Mouse (Mus musculus): ENCODE measurements around the gene Fam214a. TPM values are rescaled to one million over a fixed set of nuclear protein-coding genes. Genes with fewer than 3 reads are reported as not detected.
"Not testable (repeated sequence)": the region's sequence is repeated elsewhere in the genome, so short reads cannot be mapped to it uniquely, and the experiment has no call there.

The Fam214a gene
- polyA plus RNA-seq, 1 experiment from 2014 or later, result 2.1 TPM

- no peaks in the 10 kb centered on the region for H3K4me1 ChIP-seq (replicated peaks)
- H3K9ac ChIP-seq, result no peak overlapping the region
- no peaks in the 10 kb centered on the region for H3K27me3 ChIP-seq
- no peak overlapping the region for H3K27ac ChIP-seq (replicated peaks)
- no peaks in the 10 kb centered on the region for H3K9me3 ChIP-seq (replicated peaks)
- H3K4me3 ChIP-seq (replicated peaks), result no peak overlapping the region
- no peak for ATAC-seq (ENCODE audit: insufficient read depth)
- H3K36me3 ChIP-seq (replicated peaks), result no peaks in the 10 kb centered on the region
- 59% methylated on average over 3 of the region's 3 CpGs for WGBS (ENCODE audit: insufficient replicate concordance)
- H3K4me2 ChIP-seq, result no peak overlapping the region
These were observed 29.0 kb downstream of the Fam214a start for GRCm38 (mm10) chr9:74981663-74982111.

GRCm38 (mm10) chr9:74982193-74982592 is 29.5 kb downstream of the Fam214a start:
- Histone ChIP-seq H3K36me3 (replicated peaks) (no peaks in the 10 kb centered on the region), H3K27ac (replicated peaks) (no peak overlapping the region), H3K9ac (no peak overlapping the region), H3K27me3 (no peaks in the 10 kb centered on the region), H3K4me2 (no peak overlapping the region), H3K4me3 (replicated peaks) (no peak overlapping the region), H3K4me1 (replicated peaks) (no peaks in the 10 kb centered on the region), H3K9me3 (replicated peaks) (no peaks in the 10 kb centered on the region)
- WGBS (ENCODE audit: insufficient replicate concordance), result 64% methylated on average over 8 of the region's 8 CpGs
- no peak for ATAC-seq (ENCODE audit: insufficient read depth)

GRCm38 (mm10) chr9:74982722-74983121 is 30.0 kb downstream of the Fam214a start:
- H3K36me3 ChIP-seq (replicated peaks); ATAC-seq (ENCODE audit: insufficient read depth); H3K27me3 ChIP-seq; H3K9ac ChIP-seq; H3K4me3 ChIP-seq (replicated peaks); H3K9me3 ChIP-seq (replicated peaks); H3K4me2 ChIP-seq; H3K4me1 ChIP-seq (replicated peaks); H3K27ac ChIP-seq (replicated peaks): not testable (repeated sequence)
- WGBS (ENCODE audit: insufficient replicate concordance), result 51% methylated on average over 1 of the region's 1 CpGs

GRCm38 (mm10) chr9:74985173-74985715 is 32.6 kb downstream of the Fam214a start:
- 66% methylated on average over 14 of the region's 14 CpGs for WGBS (ENCODE audit: insufficient replicate concordance)
- H3K27me3 ChIP-seq, result no peaks in the 10 kb centered on the region
- no peak for ATAC-seq (ENCODE audit: insufficient read depth)
- H3K4me3 ChIP-seq (replicated peaks), result no peak overlapping the region
- no peaks in the 10 kb centered on the region for H3K36me3 ChIP-seq (replicated peaks)
- H3K9me3 ChIP-seq (replicated peaks), result no peaks in the 10 kb centered on the region
- no peak overlapping the region for H3K9ac ChIP-seq
- H3K4me1 ChIP-seq (replicated peaks), result no peaks in the 10 kb centered on the region
- H3K27ac ChIP-seq (replicated peaks), result no peak overlapping the region
- no peak overlapping the region for H3K4me2 ChIP-seq

- no peaks in the 10 kb centered on the region for H3K9me3 ChIP-seq (replicated peaks)
- no peak for ATAC-seq (ENCODE audit: insufficient read depth)
- H3K4me2 ChIP-seq, result no peak overlapping the region
- no peaks in the 10 kb centered on the region for H3K4me1 ChIP-seq (replicated peaks)
- no peak overlapping the region for H3K9ac ChIP-seq
- WGBS (ENCODE audit: insufficient replicate concordance), result 33% methylated on average over 2 of the region's 2 CpGs
- H3K27me3 ChIP-seq, result no peaks in the 10 kb centered on the region
- H3K27ac ChIP-seq (replicated peaks), result no peak overlapping the region
- no peak overlapping the region for H3K4me3 ChIP-seq (replicated peaks)
- no peaks in the 10 kb centered on the region for H3K36me3 ChIP-seq (replicated peaks)
These were observed 33.1 kb downstream of the Fam214a start for GRCm38 (mm10) chr9:74985770-74986169.

GRCm38 (mm10) chr9:74988893-74989460 is 36.3 kb downstream of the Fam214a start:
- Histone ChIP-seq H3K36me3 (replicated peaks) (no peaks in the 10 kb centered on the region), H3K9me3 (replicated peaks) (no peaks in the 10 kb centered on the region), H3K4me3 (replicated peaks) (no peak overlapping the region), H3K9ac (no peak overlapping the region), H3K4me2 (no peak overlapping the region), H3K27me3 (no peaks in the 10 kb centered on the region), H3K4me1 (replicated peaks) (no peaks in the 10 kb centered on the region), H3K27ac (replicated peaks) (no peak overlapping the region)
- ATAC-seq (ENCODE audit: insufficient read depth), result no peak
- WGBS (ENCODE audit: insufficient replicate concordance), result 73% methylated on average over 7 of the region's 7 CpGs

GRCm38 (mm10) chr9:74989990-74990389 is 37.3 kb downstream of the Fam214a start:
- no peaks in the 10 kb centered on the region for H3K9me3 ChIP-seq (replicated peaks)
- H3K4me3 ChIP-seq (replicated peaks), result no peak overlapping the region
- H3K27ac ChIP-seq (replicated peaks), result no peak overlapping the region
- H3K9ac ChIP-seq, result no peak overlapping the region
- no peak overlapping the region for H3K4me2 ChIP-seq
- ATAC-seq (ENCODE audit: insufficient read depth), result no peak
- no peaks in the 10 kb centered on the region for H3K4me1 ChIP-seq (replicated peaks)
- no peaks in the 10 kb centered on the region for H3K27me3 ChIP-seq
- WGBS (ENCODE audit: insufficient replicate concordance), result 65% methylated on average over 2 of the region's 2 CpGs
- H3K36me3 ChIP-seq (replicated peaks), result no peaks in the 10 kb centered on the region

- ATAC-seq (ENCODE audit: insufficient read depth), result no peak
- H3K4me3 ChIP-seq (replicated peaks), result no peak overlapping the region
- no peaks in the 10 kb centered on the region for H3K9me3 ChIP-seq (replicated peaks)
- no peaks in the 10 kb centered on the region for H3K36me3 ChIP-seq (replicated peaks)
- H3K27me3 ChIP-seq, result no peaks in the 10 kb centered on the region
- H3K4me1 ChIP-seq (replicated peaks), result no peaks in the 10 kb centered on the region
- no peak overlapping the region for H3K9ac ChIP-seq
- H3K4me2 ChIP-seq, result no peak overlapping the region
- H3K27ac ChIP-seq (replicated peaks), result no peak overlapping the region
- WGBS (ENCODE audit: insufficient replicate concordance), result 67% methylated on average over 10 of the region's 10 CpGs
These were observed 42.0 kb downstream of the Fam214a start for GRCm38 (mm10) chr9:74994611-74995257.

GRCm38 (mm10) chr9:74996349-74996748 is 43.7 kb downstream of the Fam214a start:
- no peak overlapping the region for H3K4me2 ChIP-seq
- no peak overlapping the region for H3K27ac ChIP-seq (replicated peaks)
- no peak overlapping the region for H3K4me3 ChIP-seq (replicated peaks)
- WGBS (ENCODE audit: insufficient replicate concordance), result 16% methylated on average over 2 of the region's 2 CpGs
- H3K9ac ChIP-seq, result no peak overlapping the region
- no peaks in the 10 kb centered on the region for H3K4me1 ChIP-seq (replicated peaks)
- H3K9me3 ChIP-seq (replicated peaks), result no peaks in the 10 kb centered on the region
- no peaks in the 10 kb centered on the region for H3K36me3 ChIP-seq (replicated peaks)
- ATAC-seq (ENCODE audit: insufficient read depth), result no peak
- no peaks in the 10 kb centered on the region for H3K27me3 ChIP-seq

GRCm38 (mm10) chr9:74997976-74998375 is 45.3 kb downstream of the Fam214a start:
- H3K36me3 ChIP-seq (replicated peaks), result no peaks in the 10 kb centered on the region
- no peak for ATAC-seq (ENCODE audit: insufficient read depth)
- no peaks in the 10 kb centered on the region for H3K9me3 ChIP-seq (replicated peaks)
- no peak overlapping the region for H3K4me3 ChIP-seq (replicated peaks)
- no peaks in the 10 kb centered on the region for H3K27me3 ChIP-seq
- H3K9ac ChIP-seq, result no peak overlapping the region
- no peak overlapping the region for H3K4me2 ChIP-seq
- H3K27ac ChIP-seq (replicated peaks), result no peak overlapping the region
- no peaks in the 10 kb centered on the region for H3K4me1 ChIP-seq (replicated peaks)

- Histone ChIP-seq H3K36me3 (replicated peaks) (no peaks in the 10 kb centered on the region; the same call in 1 of the 2 replicates), H3K4me1 (replicated peaks) (no peaks in the 10 kb centered on the region), H3K27me3 (no peaks in the 10 kb centered on the region), H3K4me3 (replicated peaks) (no peak overlapping the region), H3K4me2 (no peak overlapping the region), H3K9me3 (replicated peaks) (no peaks in the 10 kb centered on the region), H3K27ac (replicated peaks) (no peak overlapping the region), H3K9ac (no peak overlapping the region)
- no peak for ATAC-seq (ENCODE audit: insufficient read depth)
- WGBS (ENCODE audit: insufficient replicate concordance), result 61% methylated on average over 6 of the region's 6 CpGs
These were observed 48.3 kb downstream of the Fam214a start for GRCm38 (mm10) chr9:75001006-75001405.

Measured in liver, embryonic 15.5 days (tissue).